10 mouse cellular contexts compared by ENCODE assay signal in the genomic region with DNA sequence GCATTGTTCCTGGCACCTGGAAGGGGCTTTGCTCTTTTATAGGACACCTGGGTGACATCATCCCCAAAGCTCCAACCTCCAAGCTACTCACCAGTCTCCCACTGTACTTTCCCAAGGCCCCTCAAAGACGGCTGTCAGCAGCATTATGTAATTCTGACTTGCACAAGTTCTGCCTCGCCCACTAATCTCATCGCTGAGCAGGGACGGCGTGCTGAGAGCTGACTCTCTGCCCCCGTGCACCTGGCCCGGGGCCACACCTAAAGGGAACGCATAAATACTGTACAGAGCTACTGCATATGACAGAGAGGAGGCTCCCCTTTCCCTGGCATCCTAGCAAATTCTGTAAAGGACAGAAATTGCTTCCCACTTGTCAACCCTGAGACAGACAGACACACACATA. TPM values are rescaled to one million over a fixed set of nuclear protein-coding genes. Genes with fewer than 3 reads are reported as not detected.
A peak's percentile ranks its signal among the peaks of the same experiment; 100 is the strongest.
DNase-seq lines count a peak whose midpoint lies in the region; ATAC-seq and TF ChIP-seq lines count a peak whose summit lies in the region.
"Had no signal": no experiment of that assay in that cellular context is flagged by ENCODE, and none has a peak within 500 bp of the region (broad histone marks: within the 10 kb centered on the region; RNA-seq: fewer than 3 reads in every experiment).

No protein-coding gene starts in this region.

- H3K9me3 ChIP-seq in neural tube, embryonic 12.5 days, result no peaks in the 10 kb centered on the region
- no peaks in the 10 kb centered on the region for H3K9me3 ChIP-seq in forebrain, embryonic 15.5 days

- no peak for ATAC-seq in neural tube, embryonic 12.5 days (ENCODE audit: low FRiP score, low read depth)
- no peak for ATAC-seq in forebrain, embryonic 15.5 days (replicated peaks)
- ATAC-seq: forebrain, postnatal 0 days had no signal

- H3K36me3 ChIP-seq in neural tube, embryonic 12.5 days, result no peaks in the 10 kb centered on the region
- H3K36me3 ChIP-seq in forebrain, embryonic 15.5 days, result no peaks in the 10 kb centered on the region

- no peak overlapping the region for H3K4me3 ChIP-seq in neural tube, embryonic 12.5 days
- H3K4me3 ChIP-seq in left cerebral cortex, adult 2 months, result no peak overlapping the region
- H3K4me3 ChIP-seq in forebrain, embryonic 15.5 days, result no peak overlapping the region

- H3K9ac ChIP-seq in neural tube, embryonic 12.5 days, result no peak overlapping the region
- H3K9ac ChIP-seq in forebrain, embryonic 15.5 days (replicated peaks), result no peak overlapping the region
- H3K9ac ChIP-seq: forebrain, postnatal 0 days had no signal

- peak overlapping the region; percentile 87 for H3K4me2 ChIP-seq in neural tube, embryonic 12.5 days (replicated peaks)
- H3K4me2 ChIP-seq in forebrain, embryonic 15.5 days (replicated peaks), result no peak overlapping the region

- 79% methylated on average over 8 of the region's 8 CpGs for WGBS in neural tube, embryonic 12.5 days
- WGBS in forebrain, embryonic 15.5 days, result 79% methylated on average over 8 of the region's 8 CpGs

- intact Hi-C loops in left cerebral cortex, adult 2 months (cut with DNase I), result no loop called here

- H3K4me1 ChIP-seq in neural tube, embryonic 12.5 days, result peaks cover 40% of the 10 kb centered on the region
- H3K4me1 ChIP-seq in forebrain, embryonic 15.5 days, result peaks cover 41% of the 10 kb centered on the region

- H3K27me3 ChIP-seq in neural tube, embryonic 12.5 days (replicated peaks), result no peaks in the 10 kb centered on the region
- H3K27me3 ChIP-seq in forebrain, embryonic 15.5 days, result no peaks in the 10 kb centered on the region

- TF ChIP-seq CTCF in left cerebral cortex, adult 2 months (IDR thresholded peaks at IDR 0.05), result no peak

- no peak overlapping the region for H3K27ac ChIP-seq in neural tube, embryonic 12.5 days
- peak overlapping the region; percentile 77 for H3K27ac ChIP-seq in left cerebral cortex, adult 2 months
- no peak overlapping the region for H3K27ac ChIP-seq in forebrain, embryonic 15.5 days (replicated peaks)
- H3K27ac ChIP-seq: macrophage had no signal

- DNase-seq in cerebellum, adult 11-12 months, result peak; percentile 70
- DNase-seq in cerebellum, postnatal 4 days (ENCODE audit: low spot score in 2 of 2), result no peak
- DNase-seq in neural tube, embryonic 10.5 days (ENCODE audit: extremely low spot score, low spot score), result no peak
- peak; percentile 55 to 66 for DNase-seq in left cerebral cortex, adult 2 months (ENCODE audit: extremely low spot score in 1 of 2, low spot score in 2 of 2)
- DNase-seq in telencephalon, adult 2 months (ENCODE audit: low read depth, low spot score), result peak; percentile 70
- no peak for DNase-seq in gastrocnemius, adult 18-20 months (ENCODE audit: low spot score)
- DNase-seq: forebrain, postnatal 0 days had no signal

RNA-seq across cellular contexts. Expression of gene Chst15, which starts 4.6 kb away (rescaled TPM):
- polyA plus RNA-seq in neural tube, embryonic 12.5 days (2016; fragmentation: Nextera tagmentation; extraction: Ambion mirVana), result 33.3 and 35.7 TPM in 2 replicates
- 10 to 100 TPM; 43.0 to 44.6 TPM for total RNA-seq in left cerebral cortex, adult 2 months (2021)
- 20.1 and 22.0 TPM in 2 replicates for polyA plus RNA-seq in forebrain, embryonic 15.5 days (2015; fragmentation: Nextera tagmentation; extraction: Ambion mirVana)
- total RNA-seq in gastrocnemius, adult 18-20 months (2021), result 1 to 10 TPM; 1.6 to 2.0 TPM

Comparison
In these comparisons a context has a peak if more than half of its experiments do, and no peak if none do; other contexts are left out.
1. DNase-seq: peak in cerebellum, adult 11-12 months (single experiment), left cerebral cortex, adult 2 months (2 of 2) and telencephalon, adult 2 months (single experiment); none in cerebellum, postnatal 4 days (0 of 2), neural tube, embryonic 10.5 days (single experiment) and gastrocnemius, adult 18-20 months (single experiment).
2. RNA of gene Chst15, which starts 4.6 kb away (total RNA-seq): 43.0 to 44.6 TPM in left cerebral cortex, adult 2 months; 1.6 to 2.0 TPM in gastrocnemius, adult 18-20 months; every median in the first group is over 10 times any median in the second.